Mouse (Mus musculus): ENCODE results near the gene Insc. TPM values are rescaled to one million over a fixed set of nuclear protein-coding genes. Genes with fewer than 3 reads are reported as not detected.
"Not testable (repeated sequence)": the region's sequence is repeated elsewhere in the genome, so short reads cannot be mapped to it uniquely, and the experiment has no call there.

The Insc gene
- polyA plus RNA-seq, 1 experiment = not detected

- TF ChIP-seq CTCF (IDR thresholded peaks at IDR 0.05; ENCODE audit: low read depth, low read length) = 0 out of 2 replicates have a peak, but pooled peaks have one; percentile 35
- H3K4me1 ChIP-seq (ENCODE audit: control insufficient read depth, insufficient read depth, low read length); H3K4me3 ChIP-seq (ENCODE audit: insufficient read depth, low read length); H3K27ac ChIP-seq (ENCODE audit: insufficient read depth, low read depth, low read length): not testable (repeated sequence)
Observed at GRCm38 (mm10) chr7:114731700-114732099, 11.8 kb upstream of the Insc start.

- TF ChIP-seq CTCF (IDR thresholded peaks at IDR 0.05; ENCODE audit: low read depth, low read length) = no peak
- no peak for TF ChIP-seq POLR2A (IDR thresholded peaks at IDR 0.05; ENCODE audit: borderline replicate concordance, low read depth, low read length)
- Histone ChIP-seq H3K4me3 (ENCODE audit: insufficient read depth, low read length) (no peak overlapping the region), H3K27ac (ENCODE audit: insufficient read depth, low read depth, low read length) (no peak overlapping the region), H3K4me1 (ENCODE audit: control insufficient read depth, insufficient read depth, low read length) (no peaks in the 10 kb centered on the region)
Observed at GRCm38 (mm10) chr7:114736256-114736655, 7.2 kb upstream of the Insc start.

GRCm38 (mm10) chr7:114738166-114738565, 5.3 kb upstream of the Insc start:
- H3K27ac ChIP-seq (ENCODE audit: insufficient read depth, low read depth, low read length) = no peak overlapping the region
- no peaks in the 10 kb centered on the region for H3K4me1 ChIP-seq (ENCODE audit: control insufficient read depth, insufficient read depth, low read length)
- H3K4me3 ChIP-seq (ENCODE audit: insufficient read depth, low read length) = no peak overlapping the region
- TF ChIP-seq POLR2A (IDR thresholded peaks at IDR 0.05; ENCODE audit: borderline replicate concordance, low read depth, low read length) (no peak), CTCF (IDR thresholded peaks at IDR 0.05; ENCODE audit: low read depth, low read length) (no peak)

GRCm38 (mm10) chr7:114740360-114741165, 2.9 kb upstream of the Insc start:
- Histone ChIP-seq H3K4me3 (ENCODE audit: insufficient read depth, low read length) (no peak overlapping the region), H3K4me1 (ENCODE audit: control insufficient read depth, insufficient read depth, low read length) (no peaks in the 10 kb centered on the region), H3K27ac (ENCODE audit: insufficient read depth, low read depth, low read length) (no peak overlapping the region)
- TF ChIP-seq POLR2A (IDR thresholded peaks at IDR 0.05; ENCODE audit: borderline replicate concordance, low read depth, low read length) (no peak), CTCF (IDR thresholded peaks at IDR 0.05; ENCODE audit: low read depth, low read length) (no peak)

DNA sequence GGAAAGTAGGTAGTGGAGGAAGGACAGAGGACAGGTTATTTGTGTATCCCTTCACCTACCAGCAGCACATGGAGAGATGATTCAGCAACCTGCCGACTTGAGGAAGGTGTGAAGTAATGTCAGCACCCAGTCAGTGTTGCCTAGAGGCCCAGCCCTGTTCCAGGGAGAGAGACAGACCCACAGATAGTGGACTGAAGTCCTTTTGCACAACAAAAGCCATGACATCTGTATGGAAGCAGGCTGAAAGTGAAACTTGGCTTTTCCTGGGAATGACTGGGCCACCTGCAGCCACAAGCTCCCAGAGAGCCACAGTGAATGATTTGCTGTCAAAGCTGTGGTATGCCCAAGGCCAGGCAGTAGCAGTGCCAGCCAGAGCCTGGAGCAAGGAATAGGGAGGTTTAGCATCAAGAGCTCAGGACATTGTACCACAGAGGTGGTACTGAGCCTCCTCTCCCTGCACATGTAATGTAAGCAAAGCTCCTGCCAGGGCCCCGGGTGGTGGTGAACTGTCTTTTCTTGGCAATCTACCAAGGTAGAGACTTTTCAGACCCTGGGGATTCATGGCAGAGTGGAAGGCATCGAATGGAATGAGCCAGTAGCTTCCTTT, 1.2 kb downstream of the Insc start:
- Histone ChIP-seq H3K4me1 (ENCODE audit: control insufficient read depth, insufficient read depth, low read length) (no peaks in the 10 kb centered on the region), H3K27ac (ENCODE audit: insufficient read depth, low read depth, low read length) (no peak overlapping the region), H3K4me3 (ENCODE audit: insufficient read depth, low read length) (no peak overlapping the region)
- TF ChIP-seq CTCF (IDR thresholded peaks at IDR 0.05; ENCODE audit: low read depth, low read length) (no peak), POLR2A (IDR thresholded peaks at IDR 0.05; ENCODE audit: borderline replicate concordance, low read depth, low read length) (no peak)

DNA sequence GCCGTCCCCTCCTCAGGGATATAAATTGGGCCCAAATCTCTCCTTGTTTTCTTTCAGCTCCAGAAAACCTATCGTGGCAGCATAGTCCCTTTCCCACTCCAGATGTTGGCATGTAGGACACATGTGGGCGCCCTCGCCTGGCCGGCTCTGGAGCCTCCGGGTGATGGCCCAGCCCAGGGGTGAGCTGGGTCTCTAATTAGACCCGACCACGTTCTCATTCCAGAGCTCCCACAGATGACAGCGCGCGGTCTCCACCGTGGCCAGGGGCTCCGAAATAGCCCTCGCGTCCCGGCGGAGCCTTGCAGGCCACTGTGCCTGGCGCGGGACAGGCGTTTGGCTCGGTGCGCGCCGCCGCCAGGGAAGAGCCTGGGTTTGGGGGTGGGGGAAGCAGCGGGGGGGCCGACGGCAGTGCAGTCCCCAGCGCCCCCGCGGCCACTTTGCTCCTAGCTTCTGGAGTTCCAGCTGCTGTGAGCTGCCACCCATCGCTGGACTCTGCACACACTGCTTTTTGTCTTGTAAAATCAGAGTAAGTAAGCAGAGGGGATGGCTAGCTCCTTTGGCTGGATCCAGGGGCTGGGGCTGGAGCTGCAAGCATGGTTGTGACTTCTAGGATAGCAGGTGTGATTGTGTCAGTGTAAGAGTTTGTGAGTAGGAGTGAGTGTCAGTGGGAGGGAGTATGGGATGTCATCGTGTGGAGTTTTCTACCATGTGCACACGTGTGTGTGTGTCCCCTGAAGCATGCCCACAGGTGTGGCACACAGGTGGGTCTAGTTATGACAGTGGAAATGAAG, 2.2 kb downstream of the Insc start:
- no peak overlapping the region for H3K4me3 ChIP-seq (ENCODE audit: insufficient read depth, low read length)
- no peaks in the 10 kb centered on the region for H3K4me1 ChIP-seq (ENCODE audit: control insufficient read depth, insufficient read depth, low read length)
- no peak overlapping the region for H3K27ac ChIP-seq (ENCODE audit: insufficient read depth, low read depth, low read length)
- no peak for TF ChIP-seq CTCF (IDR thresholded peaks at IDR 0.05; ENCODE audit: low read depth, low read length)
- TF ChIP-seq POLR2A (IDR thresholded peaks at IDR 0.05; ENCODE audit: borderline replicate concordance, low read depth, low read length) = no peak

- Histone ChIP-seq H3K4me1 (ENCODE audit: control insufficient read depth, insufficient read depth, low read length) (no peaks in the 10 kb centered on the region), H3K4me3 (ENCODE audit: insufficient read depth, low read length) (no peak overlapping the region), H3K27ac (ENCODE audit: insufficient read depth, low read depth, low read length) (no peak overlapping the region)
- TF ChIP-seq POLR2A (IDR thresholded peaks at IDR 0.05; ENCODE audit: borderline replicate concordance, low read depth, low read length) (no peak), CTCF (IDR thresholded peaks at IDR 0.05; ENCODE audit: low read depth, low read length) (no peak)
Observed at GRCm38 (mm10) chr7:114747596-114747995, 4.1 kb downstream of the Insc start.

GRCm38 (mm10) chr7:114748239-114748638, 4.7 kb downstream of the Insc start:
- TF ChIP-seq POLR2A (IDR thresholded peaks at IDR 0.05; ENCODE audit: borderline replicate concordance, low read depth, low read length) (no peak), CTCF (IDR thresholded peaks at IDR 0.05; ENCODE audit: low read depth, low read length) (no peak)
- Histone ChIP-seq H3K4me1 (ENCODE audit: control insufficient read depth, insufficient read depth, low read length) (no peaks in the 10 kb centered on the region), H3K4me3 (ENCODE audit: insufficient read depth, low read length) (no peak overlapping the region), H3K27ac (ENCODE audit: insufficient read depth, low read depth, low read length) (no peak overlapping the region)

- Histone ChIP-seq H3K4me1 (ENCODE audit: control insufficient read depth, insufficient read depth, low read length) (no peaks in the 10 kb centered on the region), H3K27ac (ENCODE audit: insufficient read depth, low read depth, low read length) (no peak overlapping the region), H3K4me3 (ENCODE audit: insufficient read depth, low read length) (no peak overlapping the region)
- no peak for TF ChIP-seq POLR2A (IDR thresholded peaks at IDR 0.05; ENCODE audit: borderline replicate concordance, low read depth, low read length)
- TF ChIP-seq CTCF (IDR thresholded peaks at IDR 0.05; ENCODE audit: low read depth, low read length) = no peak
Observed at GRCm38 (mm10) chr7:114753471-114753870, 10.0 kb downstream of the Insc start.

DNA sequence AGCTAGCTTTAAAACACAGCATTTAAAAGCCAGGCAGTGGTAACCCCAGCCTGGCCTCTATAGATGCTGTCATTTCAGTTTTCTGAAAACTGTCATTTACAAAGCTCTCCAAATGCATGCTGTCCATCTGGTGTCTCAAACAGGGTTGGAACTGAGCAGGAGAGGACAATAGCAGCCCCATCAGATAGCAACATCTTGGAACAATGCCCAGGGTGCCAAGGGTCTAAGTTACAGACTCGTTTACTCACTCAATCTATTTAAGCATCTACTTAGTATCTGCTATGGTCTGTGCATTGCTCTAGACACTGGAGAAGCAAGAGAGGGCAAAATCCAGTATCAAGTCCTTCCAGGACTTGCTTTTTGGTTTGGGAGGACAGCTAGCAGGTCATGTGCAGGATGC, 10.7 kb downstream of the Insc start:
- Histone ChIP-seq H3K27ac (ENCODE audit: insufficient read depth, low read depth, low read length) (no peak overlapping the region), H3K4me3 (ENCODE audit: insufficient read depth, low read length) (no peak overlapping the region), H3K4me1 (ENCODE audit: control insufficient read depth, insufficient read depth, low read length) (no peaks in the 10 kb centered on the region)
- TF ChIP-seq CTCF (IDR thresholded peaks at IDR 0.05; ENCODE audit: low read depth, low read length) (no peak), POLR2A (IDR thresholded peaks at IDR 0.05; ENCODE audit: borderline replicate concordance, low read depth, low read length) (no peak)
